In genomic region chr2:155945124-155945523, GRCm38 (mm10) we compare ENCODE assay signal across 8 mouse cellular contexts. TPM values are rescaled to one million over a fixed set of nuclear protein-coding genes. Genes with fewer than 3 reads are reported as not detected.
DNase-seq lines count a peak whose midpoint lies in the region; ATAC-seq lines count a peak whose summit lies in the region.

Gene Gdf5 (minus strand): TSS chr2:155945367.

- H3K9ac ChIP-seq in midbrain, embryonic 13.5 days (replicated peaks) = no peak within 1 kb of the TSS
- H3K9ac ChIP-seq in midbrain, embryonic 15.5 days = no peak within 1 kb of the TSS
- H3K9ac ChIP-seq in limb, embryonic 11.5 days (ENCODE audit: low read length) = peak within 1 kb of the TSS; percentile 32
- H3K9ac ChIP-seq in stomach, embryonic 16.5 days (ENCODE audit: low read length) = 0 out of 2 replicates have a peak within 1 kb of the TSS, but pooled peaks have one; percentile 24

- 52% methylated on average over 13 of the region's 13 CpGs for WGBS in midbrain, embryonic 13.5 days
- 38% methylated on average over 13 of the region's 13 CpGs for WGBS in midbrain, embryonic 15.5 days
- WGBS in limb, embryonic 11.5 days = 38% methylated on average over 13 of the region's 13 CpGs
- WGBS in stomach, embryonic 16.5 days = 36% methylated on average over 13 of the region's 13 CpGs

- no peak within 1 kb of the TSS for H3K4me3 ChIP-seq in midbrain, embryonic 13.5 days (replicated peaks)
- H3K4me3 ChIP-seq in midbrain, embryonic 15.5 days = no peak within 1 kb of the TSS
- H3K4me3 ChIP-seq in limb, embryonic 11.5 days (ENCODE audit: low read depth, low read length) = peak within 1 kb of the TSS; percentile 9
- no peak within 1 kb of the TSS for H3K4me3 ChIP-seq in stomach, embryonic 16.5 days (replicated peaks; ENCODE audit: low read length)

- no peaks in the 10 kb centered on the region for H3K36me3 ChIP-seq in midbrain, embryonic 13.5 days
- H3K36me3 ChIP-seq in midbrain, embryonic 15.5 days (replicated peaks) = no peaks in the 10 kb centered on the region
- H3K36me3 ChIP-seq in limb, embryonic 11.5 days (ENCODE audit: control insufficient read depth, insufficient read depth, low read length) = no peaks in the 10 kb centered on the region
- H3K36me3 ChIP-seq in stomach, embryonic 16.5 days (ENCODE audit: control insufficient read depth, insufficient read depth, low read length) = no peaks in the 10 kb centered on the region

- no peak for ATAC-seq in midbrain, embryonic 13.5 days
- no peak for ATAC-seq in midbrain, embryonic 15.5 days (replicated peaks)
- ATAC-seq in limb, embryonic 11.5 days (ENCODE audit: insufficient number of reproducible peaks, low FRiP score, low TSS enrichment, low read depth) = no peak
- peak; percentile 31; the same call in 1 of the 2 replicates for ATAC-seq in stomach, embryonic 16.5 days (ENCODE audit: insufficient read depth, low FRiP score)

- H3K4me2 ChIP-seq in midbrain, embryonic 13.5 days (replicated peaks) = no peak within 1 kb of the TSS
- H3K4me2 ChIP-seq in midbrain, embryonic 15.5 days = no peak within 1 kb of the TSS
- peak within 1 kb of the TSS; percentile 43 for H3K4me2 ChIP-seq in limb, embryonic 11.5 days (ENCODE audit: low read depth, severe bottlenecking)
- H3K4me2 ChIP-seq in stomach, embryonic 16.5 days (ENCODE audit: low read depth, low read length) = no peak within 1 kb of the TSS

- 0 out of 2 replicates have a peak, but pooled peaks cover 7% of the 10 kb centered on the region for H3K27me3 ChIP-seq in midbrain, embryonic 13.5 days
- 0 out of 2 replicates have a peak, but pooled peaks cover 2% of the 10 kb centered on the region for H3K27me3 ChIP-seq in midbrain, embryonic 15.5 days (replicated peaks)
- no peaks in the 10 kb centered on the region for H3K27me3 ChIP-seq in limb, embryonic 11.5 days (ENCODE audit: control insufficient read depth, insufficient read depth, low read length)
- H3K27me3 ChIP-seq in stomach, embryonic 16.5 days (ENCODE audit: control insufficient read depth, insufficient read depth, low read length) = no peaks in the 10 kb centered on the region

- intact Hi-C loops in gastrocnemius, postnatal 36 days (cut with DNase I) = no loop called here

- peaks cover 34% of the 10 kb centered on the region for H3K4me1 ChIP-seq in midbrain, embryonic 13.5 days (replicated peaks)
- peaks cover 14% of the 10 kb centered on the region for H3K4me1 ChIP-seq in midbrain, embryonic 15.5 days
- peaks cover 32% of the 10 kb centered on the region for H3K4me1 ChIP-seq in limb, embryonic 11.5 days (ENCODE audit: control insufficient read depth, insufficient read depth, low read length)
- H3K4me1 ChIP-seq in stomach, embryonic 16.5 days (ENCODE audit: control insufficient read depth, insufficient read depth, low read length) = peaks cover 10% of the 10 kb centered on the region

- peak; percentile 10 for DNase-seq in adrenal gland, postnatal 10 days
- no peak for DNase-seq in adrenal gland, adult 2 months
- DNase-seq in limb, embryonic 11.5 days (ENCODE audit: low spot score) = peak; percentile 52
- no peak for DNase-seq in urinary bladder, adult 2 months (ENCODE audit: low spot score)
- DNase-seq in gastrocnemius, postnatal 36 days = no peak

- H3K9me3 ChIP-seq in midbrain, embryonic 13.5 days = no peaks in the 10 kb centered on the region
- H3K9me3 ChIP-seq in midbrain, embryonic 15.5 days = no peaks in the 10 kb centered on the region
- H3K9me3 ChIP-seq in limb, embryonic 11.5 days (ENCODE audit: control insufficient read depth, low read length) = no peaks in the 10 kb centered on the region
- no peaks in the 10 kb centered on the region for H3K9me3 ChIP-seq in stomach, embryonic 16.5 days (replicated peaks; ENCODE audit: control insufficient read depth, low read length)

- H3K27ac ChIP-seq in midbrain, embryonic 13.5 days = 0 out of 2 replicates have a peak within 1 kb of the TSS, but pooled peaks have one; percentile 15
- H3K27ac ChIP-seq in midbrain, embryonic 15.5 days = no peak within 1 kb of the TSS
- H3K27ac ChIP-seq in limb, embryonic 11.5 days (replicated peaks; ENCODE audit: low read depth, low read length) = peak within 1 kb of the TSS; percentile 71
- H3K27ac ChIP-seq in stomach, embryonic 16.5 days (ENCODE audit: low read length) = no peak within 1 kb of the TSS

RNA-seq across cellular contexts. Expression of gene Gdf5, which starts in this region (rescaled TPM):
- total RNA-seq in adrenal gland, postnatal 10 days (2021) = 1 to 10 TPM; 1.6 to 3.5 TPM
- 1 to 10 TPM in 1 of 2 experiments, under 1 TPM in 1; 0.14 to 1.7 TPM for total RNA-seq in adrenal gland, adult 2 months (2021)
- 0.31 and 0.39 TPM in 2 replicates for polyA plus RNA-seq in adrenal gland, adult 2 months (2012; rRNA removed)
- 0.71 and 1.1 TPM in 2 replicates for polyA plus RNA-seq in midbrain, embryonic 13.5 days (2015; fragmentation: Nextera tagmentation; extraction: Ambion mirVana)
- polyA plus RNA-seq in midbrain, embryonic 15.5 days (2015; fragmentation: Nextera tagmentation; extraction: Ambion mirVana) = 0.95 and 1.7 TPM in 2 replicates
- 18.4 and 23.3 TPM in 2 replicates for polyA plus RNA-seq in limb, embryonic 11.5 days (2014; fragmentation: Nextera tagmentation; extraction: Ambion mirVana)
- polyA plus RNA-seq in stomach, embryonic 16.5 days (2015; fragmentation: Nextera tagmentation; extraction: Ambion mirVana) = 1.2 and 1.3 TPM in 2 replicates
- 1.5 and 1.7 TPM in 2 replicates for polyA plus RNA-seq in urinary bladder, adult 2 months (2012; rRNA removed)
- under 1 TPM in 1 of 2 experiments, not detected in 1; 0.10 TPM for total RNA-seq in gastrocnemius, postnatal 36 days (2021)

Comparison
In these comparisons a context has a peak if more than half of its experiments do, and no peak if none do; other contexts are left out.
1. DNase-seq: peak in adrenal gland, postnatal 10 days (single experiment) and limb, embryonic 11.5 days (single experiment); none in adrenal gland, adult 2 months (single experiment), urinary bladder, adult 2 months (single experiment) and gastrocnemius, postnatal 36 days (0 of 2).
2. H3K27ac ChIP-seq: peak in midbrain, embryonic 13.5 days (single experiment) and limb, embryonic 11.5 days (single experiment); none in midbrain, embryonic 15.5 days (single experiment) and stomach, embryonic 16.5 days (single experiment).
3. H3K9ac ChIP-seq: peak in limb, embryonic 11.5 days (single experiment) and stomach, embryonic 16.5 days (single experiment); none in midbrain, embryonic 13.5 days (single experiment) and midbrain, embryonic 15.5 days (single experiment).